Mouse (Mus musculus): ENCODE results near the gene Pskh1. TPM values are rescaled to one million over a fixed set of nuclear protein-coding genes. Genes with fewer than 3 reads are reported as not detected.

Gene Pskh1
- polyA plus RNA-seq, 1 experiment from 2014 or later, result 21.5 TPM

DNA sequence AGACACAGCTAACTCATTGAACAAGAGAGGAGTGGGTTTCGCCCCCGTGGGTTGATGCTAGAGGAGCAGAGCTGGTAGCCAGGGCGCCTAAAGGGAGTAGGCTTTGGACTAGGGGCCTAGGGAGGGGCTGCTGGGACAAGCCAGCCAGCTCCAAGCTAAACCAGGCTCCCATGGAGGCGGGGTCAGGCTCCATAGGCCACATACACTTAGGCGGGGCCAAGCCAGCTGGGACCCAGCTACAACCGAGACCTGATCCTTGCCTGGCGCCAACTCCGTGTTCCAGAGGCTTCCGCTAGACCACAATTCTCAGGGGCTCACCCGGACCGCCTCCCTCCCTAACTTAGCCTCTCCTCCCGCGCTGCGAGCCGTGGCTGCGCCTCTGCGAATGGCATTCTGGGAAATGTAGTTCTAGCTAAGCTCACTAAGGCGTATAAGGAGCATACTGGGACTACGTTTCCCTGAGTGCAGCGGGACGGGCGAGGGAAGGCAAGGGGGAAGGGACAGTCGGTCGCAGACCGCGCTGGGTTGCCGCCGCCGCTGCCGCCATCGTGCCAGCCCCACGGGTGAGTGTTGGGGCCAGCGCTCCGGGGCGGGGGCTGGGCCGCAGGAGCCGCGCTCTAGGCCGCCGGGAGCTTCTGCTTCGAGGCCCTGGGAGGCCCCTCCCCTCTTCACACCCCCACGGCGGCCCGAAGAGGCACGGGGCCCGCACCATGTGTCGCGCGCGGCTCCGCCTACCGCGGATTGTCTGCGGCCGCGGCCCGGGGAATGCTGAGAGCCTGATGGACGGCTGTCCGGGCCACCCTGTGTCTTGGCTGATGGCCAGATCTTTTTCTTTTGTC lies 39.9 kb upstream of the Pskh1 start, which contains the start of gene Nutf2:
TSS of gene Nutf2 (plus strand) at position 438 of the 839 bp plus-strand sequence.
- H3K27ac ChIP-seq (ENCODE audit: low read length), result peak within 1 kb of the TSS; percentile 83
- peak; percentile 100 for DNase-seq (ENCODE audit: low spot score)
- H3K4me2 ChIP-seq (replicated peaks; ENCODE audit: low read depth, low read length), result peak within 1 kb of the TSS; percentile 86
- H3K4me3 ChIP-seq (ENCODE audit: low read depth, low read length), result peak within 1 kb of the TSS; percentile 66
- no peak for TF ChIP-seq CTCF (IDR thresholded peaks at IDR 0.05)
- no peak; the same call in 1 of the 2 replicates for TF ChIP-seq EP300 (IDR thresholded peaks at IDR 0.05)
- no peaks in the 10 kb centered on the region for H3K36me3 ChIP-seq (ENCODE audit: insufficient read depth, low read length)
- peaks cover 30% of the 10 kb centered on the region for H3K4me1 ChIP-seq (ENCODE audit: insufficient read depth, low read depth, low read length)
- H3K9ac ChIP-seq (replicated peaks; ENCODE audit: low read depth), result peak within 1 kb of the TSS; percentile 75
- peak; percentile 97 for ATAC-seq
- 2% methylated on average over 49 of the region's 59 CpGs for WGBS
- no peaks in the 10 kb centered on the region for H3K9me3 ChIP-seq (ENCODE audit: low read length)
- H3K27me3 ChIP-seq (replicated peaks; ENCODE audit: insufficient read depth, low read length), result no peaks in the 10 kb centered on the region

DNA sequence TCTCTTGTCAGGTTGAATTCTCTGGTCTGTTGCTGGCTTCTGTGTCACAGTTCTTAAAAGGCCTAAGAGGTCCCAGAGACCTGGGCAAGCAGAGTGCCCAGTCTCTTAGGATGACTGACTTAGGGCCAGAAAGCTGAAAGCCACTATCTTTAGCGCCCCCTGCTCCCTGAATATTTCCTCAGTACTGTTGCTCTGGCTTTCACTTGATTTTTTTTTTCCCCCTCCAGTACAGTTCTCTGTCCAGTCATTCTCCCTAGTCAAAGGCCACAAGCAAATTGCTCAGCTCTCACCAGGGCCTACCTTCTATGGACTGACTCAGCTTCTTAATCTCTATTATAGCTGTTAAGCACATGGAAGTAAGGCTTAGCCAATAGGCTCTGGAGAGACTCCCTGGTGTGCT lies 38.3 kb upstream of the Pskh1 start:
- Histone ChIP-seq H3K4me3 (ENCODE audit: low read depth, low read length) (no peak overlapping the region), H3K36me3 (ENCODE audit: insufficient read depth, low read length) (no peaks in the 10 kb centered on the region), H3K4me1 (ENCODE audit: insufficient read depth, low read depth, low read length) (peaks cover 17% of the 10 kb centered on the region), H3K9me3 (ENCODE audit: low read length) (no peaks in the 10 kb centered on the region), H3K9ac (replicated peaks; ENCODE audit: low read depth) (peak overlapping the region; percentile 75), H3K27ac (ENCODE audit: low read length) (no peak overlapping the region), H3K4me2 (replicated peaks; ENCODE audit: low read depth, low read length) (peak overlapping the region; percentile 86), H3K27me3 (replicated peaks; ENCODE audit: insufficient read depth, low read length) (no peaks in the 10 kb centered on the region)
- TF ChIP-seq EP300 (IDR thresholded peaks at IDR 0.05), result no peak
- TF ChIP-seq CTCF (IDR thresholded peaks at IDR 0.05), result peak; percentile 52
- no peak for ATAC-seq
- peak; percentile 61 for DNase-seq (ENCODE audit: low spot score)
- WGBS, result 6% methylated on average over 1 of the region's 1 CpGs

DNA sequence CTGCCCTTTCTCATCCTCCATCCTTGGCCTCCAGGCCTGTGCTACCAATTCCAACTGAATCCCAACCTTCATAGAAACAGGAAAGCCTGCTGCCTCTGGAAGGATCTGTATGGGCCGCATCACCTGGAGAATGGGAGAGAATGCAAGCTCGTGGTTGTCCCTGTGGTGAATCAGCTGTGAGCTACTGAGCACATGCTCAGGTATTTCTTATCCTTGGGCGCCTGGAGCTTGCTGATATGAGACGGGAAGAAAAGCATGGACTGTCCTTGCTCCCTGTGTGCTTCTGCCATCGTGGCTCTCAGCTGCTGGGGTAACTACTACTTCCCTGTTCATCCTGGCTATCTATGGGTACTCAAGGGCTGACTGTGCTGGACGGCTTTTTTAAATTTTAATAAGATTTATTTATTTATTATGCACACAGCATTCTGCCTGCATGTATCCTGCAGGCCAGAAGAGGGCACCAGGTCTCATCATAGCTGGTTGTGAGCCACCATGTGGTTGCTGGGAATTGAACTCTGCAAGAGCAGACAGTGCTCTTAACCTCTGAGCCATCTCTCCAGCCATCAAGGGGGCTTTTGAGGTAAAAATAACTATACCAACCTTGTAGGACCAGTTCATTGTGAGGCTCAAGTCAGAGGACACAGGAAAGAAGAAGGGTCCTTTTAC lies 33.7 kb upstream of the Pskh1 start:
- H3K27ac ChIP-seq (ENCODE audit: low read length), result no peak overlapping the region
- no peak overlapping the region for H3K4me3 ChIP-seq (ENCODE audit: low read depth, low read length)
- ATAC-seq (no peak), DNase-seq (ENCODE audit: low spot score) (no peak)
- peak; percentile 61 for TF ChIP-seq CTCF (IDR thresholded peaks at IDR 0.05)
- no peak for TF ChIP-seq EP300 (IDR thresholded peaks at IDR 0.05)
- no peaks in the 10 kb centered on the region for H3K27me3 ChIP-seq (replicated peaks; ENCODE audit: insufficient read depth, low read length)
- no peaks in the 10 kb centered on the region for H3K36me3 ChIP-seq (ENCODE audit: insufficient read depth, low read length)
- 87% methylated on average over 6 of the region's 6 CpGs for WGBS
- no peaks in the 10 kb centered on the region for H3K9me3 ChIP-seq (ENCODE audit: low read length)
- no peak overlapping the region for H3K9ac ChIP-seq (replicated peaks; ENCODE audit: low read depth)
- peaks cover 3% of the 10 kb centered on the region for H3K4me1 ChIP-seq (ENCODE audit: insufficient read depth, low read depth, low read length)
- H3K4me2 ChIP-seq (replicated peaks; ENCODE audit: low read depth, low read length), result no peak overlapping the region

DNA sequence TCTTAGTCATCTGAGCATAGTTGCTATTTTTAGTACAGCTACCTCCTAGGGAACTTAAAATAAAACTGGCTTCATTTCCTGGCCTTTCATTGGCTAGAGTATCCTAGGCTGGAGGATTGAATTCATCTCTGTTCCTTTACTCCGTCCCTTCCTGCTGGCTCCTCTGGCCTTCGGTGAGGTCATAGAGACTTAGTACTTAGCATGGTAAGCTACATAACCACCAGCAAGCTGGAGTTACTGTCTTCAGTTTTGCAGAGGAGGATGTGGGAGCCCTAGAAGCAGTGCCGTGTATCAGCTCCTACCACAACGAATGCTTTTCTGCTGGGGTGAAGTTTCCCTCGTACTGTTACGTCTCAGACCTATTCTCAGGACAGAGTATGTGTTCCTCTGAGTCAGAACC lies 25.9 kb upstream of the Pskh1 start:
- H3K27ac ChIP-seq (ENCODE audit: low read length), result peak overlapping the region; percentile 32
- no peak overlapping the region for H3K4me3 ChIP-seq (ENCODE audit: low read depth, low read length)
- TF ChIP-seq CTCF (IDR thresholded peaks at IDR 0.05) (no peak), EP300 (IDR thresholded peaks at IDR 0.05) (no peak)
- no peaks in the 10 kb centered on the region for H3K9me3 ChIP-seq (ENCODE audit: low read length)
- H3K36me3 ChIP-seq (ENCODE audit: insufficient read depth, low read length), result peaks cover 18% of the 10 kb centered on the region; the same call in 1 of the 2 replicates
- H3K4me2 ChIP-seq (replicated peaks; ENCODE audit: low read depth, low read length), result no peak overlapping the region
- peak; percentile 21 for DNase-seq (ENCODE audit: low spot score)
- no peak overlapping the region for H3K9ac ChIP-seq (replicated peaks; ENCODE audit: low read depth)
- H3K27me3 ChIP-seq (replicated peaks; ENCODE audit: insufficient read depth, low read length), result no peaks in the 10 kb centered on the region
- WGBS, result 60% methylated on average over 6 of the region's 6 CpGs
- no peaks in the 10 kb centered on the region for H3K4me1 ChIP-seq (ENCODE audit: insufficient read depth, low read depth, low read length)
- ATAC-seq, result peak; percentile 77

DNA sequence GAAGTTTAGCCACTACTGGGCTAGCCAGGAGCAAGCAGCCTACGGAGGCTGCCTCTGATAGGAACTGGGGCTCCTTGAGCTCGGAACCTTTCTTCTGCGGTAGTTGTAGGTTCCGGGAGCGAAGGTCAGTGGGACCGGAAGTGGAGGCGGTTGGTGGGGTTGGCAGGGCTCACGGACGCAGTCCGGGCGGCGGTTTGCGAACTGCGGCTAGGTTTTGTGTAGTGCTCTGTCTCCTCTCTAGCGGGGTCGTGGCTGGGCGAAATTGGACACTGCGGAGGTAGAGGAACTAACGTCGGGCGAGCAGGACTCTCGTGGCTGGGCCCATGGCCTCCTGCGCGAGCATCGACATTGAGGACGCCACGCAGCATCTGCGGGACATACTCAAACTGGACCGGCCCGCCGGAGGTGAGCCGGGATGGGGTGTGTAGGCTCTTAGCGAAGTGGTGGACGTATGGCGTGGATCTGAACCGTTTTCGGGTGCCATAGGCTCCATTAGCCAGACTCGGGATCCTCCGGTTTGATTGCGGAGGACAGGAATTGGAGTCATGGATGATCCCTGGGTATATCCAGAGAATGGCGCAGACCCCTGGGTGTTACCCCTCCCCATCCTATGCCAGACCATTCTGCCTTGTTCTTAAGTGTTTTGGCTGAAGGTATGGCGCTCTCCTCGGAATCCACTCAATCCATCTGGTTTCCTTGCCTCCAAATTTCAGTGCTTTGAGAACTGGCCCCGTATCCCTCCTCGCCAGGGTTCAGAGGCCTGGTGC lies 19.3 kb upstream of the Pskh1 start, which contains the start of gene Edc4:
TSS of gene Edc4 (plus strand) at position 128 of the 767 bp plus-strand sequence.
- WGBS, result under 1% methylated on average over 45 of the region's 45 CpGs
- ATAC-seq, result peak; percentile 92
- H3K36me3 ChIP-seq (ENCODE audit: insufficient read depth, low read length), result peaks cover 27% of the 10 kb centered on the region

More for the DNA sequence above, 19.3 kb upstream of the Pskh1 start, which contains the start of gene Edc4:
- DNase-seq (ENCODE audit: low spot score), result peak; percentile 86
- TF ChIP-seq EP300 (IDR thresholded peaks at IDR 0.05) (peak; percentile 27; the same call in 1 of the 2 replicates), CTCF (IDR thresholded peaks at IDR 0.05) (no peak; the same call in 1 of the 2 replicates)
- H3K27ac ChIP-seq (ENCODE audit: low read length), result peak within 1 kb of the TSS; percentile 34; the same call in 1 of the 2 replicates
- H3K4me1 ChIP-seq (ENCODE audit: insufficient read depth, low read depth, low read length), result peaks cover 5% of the 10 kb centered on the region; the same call in 1 of the 2 replicates
- H3K9ac ChIP-seq (replicated peaks; ENCODE audit: low read depth), result peak within 1 kb of the TSS; percentile 94
- no peaks in the 10 kb centered on the region for H3K27me3 ChIP-seq (replicated peaks; ENCODE audit: insufficient read depth, low read length)
- H3K4me3 ChIP-seq (ENCODE audit: low read depth, low read length), result peak within 1 kb of the TSS; percentile 87
- H3K4me2 ChIP-seq (replicated peaks; ENCODE audit: low read depth, low read length), result peak within 1 kb of the TSS; percentile 86
- no peaks in the 10 kb centered on the region for H3K9me3 ChIP-seq (ENCODE audit: low read length)

Measured in lung, postnatal 0 days (tissue).